Mouse (Mus musculus) neural tube, embryonic 11.5 days (tissue): ENCODE results near the gene Ccm2. TPM values are rescaled to one million over a fixed set of nuclear protein-coding genes. Genes with fewer than 3 reads are reported as not detected.

Experiments
- ATAC-seq: fragments of 200-750 bp; cut with Nextera tagmentation; 2 replicates; pipeline ENCODE4 v1.8.0; 2017; ENCODE audit warnings: moderate number of reproducible peaks, mild to moderate bottlenecking, moderate TSS enrichment, moderate library complexity; ENCODE audit not compliant: insufficient read depth, low FRiP score, low TSS enrichment
- DNase-seq: peaks from one replicate; pipeline ENCODE4 v3.0.0-alpha.2; 2015; ENCODE audit warnings: low spot score
- H3K27ac ChIP-seq: fragments of 300-500 bp; sonication (generic); 2 replicates; pipeline ENCODE4 v1.5.1; 2014; ENCODE audit warnings: low read depth, mild to moderate bottlenecking, low read length
- H3K27me3 ChIP-seq: fragments of 300-500 bp; sonication (generic); 2 replicates; pipeline ENCODE4 v1.6.1; 2014; ENCODE audit warnings: mild to moderate bottlenecking, low read length, mixed read lengths; ENCODE audit not compliant: control insufficient read depth, insufficient read depth
- H3K36me3 ChIP-seq: fragments of 300-500 bp; sonication (generic); 2 replicates; pipeline ENCODE4 v1.6.1; 2014; ENCODE audit warnings: mild to moderate bottlenecking, low read length, moderate library complexity, mixed read lengths; ENCODE audit not compliant: control insufficient read depth, insufficient read depth
- H3K4me1 ChIP-seq: fragments of 300-500 bp; sonication (generic); 2 replicates; pipeline ENCODE4 v1.6.1; 2014; ENCODE audit warnings: low read length, mixed read lengths; ENCODE audit not compliant: control insufficient read depth, insufficient read depth
- H3K4me2 ChIP-seq: fragments of 300-500 bp; sonication (generic); 2 replicates; pipeline ENCODE4 v1.6.1; 2014; ENCODE audit warnings: low read depth, mild to moderate bottlenecking, moderate library complexity
- H3K4me3 ChIP-seq: fragments of 300-500 bp; sonication (generic); 2 replicates; pipeline ENCODE4 v1.5.1; 2014; ENCODE audit warnings: low read depth, low read length
- H3K9ac ChIP-seq: fragments of 300-500 bp; sonication (generic); 2 replicates; pipeline ENCODE4 v1.6.1; 2014; ENCODE audit warnings: mild to moderate bottlenecking, low read length
- H3K9me3 ChIP-seq: fragments of 300-500 bp; sonication (generic); 2 replicates; pipeline ENCODE4 v1.6.1; 2016; ENCODE audit warnings: low read length; ENCODE audit not compliant: control insufficient read depth
- WGBS: fragments of 180-500 bp; shearing (Covaris S2); extraction: QIAGEN DNeasy Blood & Tissue Kit; methylation state at CpG from one replicate; pipeline ENCODE4 v1.1.7; 2014; 5-methylcytosine and 5-hydroxymethylcytosine counted together
- polyA plus RNA-seq: library from polyadenylated mRNA; unstranded; fragments of >200 nt; fragmentation: Nextera tagmentation; extraction: Ambion mirVana; gene quantifications from 2 replicates; pipeline ENCODE4 v1.2.1, GENCODE M21; 2014

Gene Ccm2
- polyA plus RNA-seq, 1 experiment from 2014 or later, result 103 TPM

GRCm38 (mm10) chr11:6638537-6638936 lies 91.8 kb downstream of the Ccm2 start, which contains the start of gene Wap:
TSS of gene Wap (minus strand) at chr11:6638637.
- Histone ChIP-seq H3K9ac (no peak within 1 kb of the TSS), H3K27me3 (no peaks in the 10 kb centered on the region), H3K4me1 (no peaks in the 10 kb centered on the region), H3K27ac (no peak within 1 kb of the TSS), H3K36me3 (no peaks in the 10 kb centered on the region), H3K9me3 (no peaks in the 10 kb centered on the region), H3K4me2 (no peak within 1 kb of the TSS), H3K4me3 (no peak within 1 kb of the TSS)
- DNase-seq (no peak), ATAC-seq (no peak)
- 93% methylated on average over 4 of the region's 4 CpGs for WGBS

DNA sequence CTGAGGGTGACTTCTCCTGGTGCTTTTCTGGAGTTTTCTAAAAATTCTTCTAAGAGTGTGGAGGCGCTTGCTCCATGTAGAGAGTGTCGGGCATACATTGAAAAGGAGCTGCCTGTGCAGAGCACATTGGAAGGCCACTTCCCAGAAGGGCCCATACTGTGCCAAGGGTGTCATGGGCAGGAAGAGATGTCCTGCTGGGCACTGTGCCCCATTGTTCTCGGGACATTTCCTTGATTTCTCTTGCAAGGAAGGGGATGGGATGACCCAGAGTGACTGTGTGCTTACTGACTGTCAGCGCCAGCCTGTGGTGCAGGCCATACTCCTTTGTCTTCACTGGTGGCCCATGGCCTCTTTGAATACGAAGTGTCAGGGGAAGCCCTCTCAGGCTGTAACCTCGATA lies 92.4 kb downstream of the Ccm2 start:
- Histone ChIP-seq H3K27ac (no peak overlapping the region), H3K9me3 (no peaks in the 10 kb centered on the region), H3K4me2 (no peak overlapping the region), H3K36me3 (no peaks in the 10 kb centered on the region), H3K4me3 (no peak overlapping the region), H3K27me3 (no peaks in the 10 kb centered on the region), H3K4me1 (no peaks in the 10 kb centered on the region), H3K9ac (no peak overlapping the region)
- DNase-seq (no peak), ATAC-seq (no peak)
- 70% methylated on average over 6 of the region's 6 CpGs for WGBS

DNA sequence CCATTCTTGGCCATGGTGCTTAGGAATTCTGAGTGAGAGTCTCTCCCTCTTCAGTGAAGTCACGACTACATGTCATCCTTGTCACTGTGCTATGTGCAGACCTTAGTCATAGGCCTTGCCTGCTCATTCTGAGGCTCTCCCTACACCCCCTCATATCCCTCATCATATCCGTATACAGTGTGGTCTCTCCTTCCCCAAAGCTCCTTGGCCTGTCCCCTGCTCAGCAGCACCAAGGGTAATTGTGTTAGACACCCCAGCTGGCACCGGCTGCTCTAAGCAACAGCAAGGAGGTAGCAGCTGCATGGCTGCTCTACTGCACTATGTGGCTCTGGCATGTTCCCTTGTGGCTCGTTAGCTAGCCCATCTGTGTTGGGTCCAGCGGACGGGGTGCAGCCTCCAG lies 97.9 kb downstream of the Ccm2 start:
- H3K36me3 ChIP-seq, result no peaks in the 10 kb centered on the region
- no peak overlapping the region for H3K9ac ChIP-seq
- DNase-seq (no peak), ATAC-seq (no peak)
- H3K4me3 ChIP-seq, result no peak overlapping the region
- no peaks in the 10 kb centered on the region for H3K9me3 ChIP-seq
- no peaks in the 10 kb centered on the region for H3K4me1 ChIP-seq
- H3K27me3 ChIP-seq, result no peaks in the 10 kb centered on the region
- H3K4me2 ChIP-seq, result no peak overlapping the region
- no peak overlapping the region for H3K27ac ChIP-seq
- 72% methylated on average over 6 of the region's 6 CpGs for WGBS

Other genes with a start within 250 kb of the Ccm2 start
- gene Zmiz2, start 157.8 kb upstream of the Ccm2 start, polyA plus RNA-seq, result 23.4 and 25.4 TPM in 2 replicates
- 4,780 and 5,005 TPM in 2 replicates for gene Ppia, start 131.4 kb upstream of the Ccm2 start, polyA plus RNA-seq
- gene H2afv, start 102.4 kb upstream of the Ccm2 start, polyA plus RNA-seq, result 762 and 797 TPM in 2 replicates
- 12.9 and 13.9 TPM in 2 replicates for gene Purb, start 71.0 kb upstream of the Ccm2 start, polyA plus RNA-seq
- gene Myo1g, start 25.9 kb upstream of the Ccm2 start, polyA plus RNA-seq, result 0.81 and 0.85 TPM in 2 replicates
- 46.5 and 50.1 TPM in 2 replicates for gene Nacad, start 59.2 kb downstream of the Ccm2 start, polyA plus RNA-seq
- gene Tbrg4, start 79.2 kb downstream of the Ccm2 start, polyA plus RNA-seq, result 41.0 and 43.4 TPM in 2 replicates
- gene Wap, start 91.8 kb downstream of the Ccm2 start, polyA plus RNA-seq, result not detected in 2 replicates
- 9.3 and 11.8 TPM in 2 replicates for gene Ramp3, start 111.6 kb downstream of the Ccm2 start, polyA plus RNA-seq